10 mouse cellular contexts compared by ENCODE assay signal in genomic region chr7:111777186-111777585, GRCm38 (mm10). TPM values are rescaled to one million over a fixed set of nuclear protein-coding genes. Genes with fewer than 3 reads are reported as not detected.
DNase-seq lines count a peak whose midpoint lies in the region; ATAC-seq and TF ChIP-seq lines count a peak whose summit lies in the region.
"Had no signal": no experiment of that assay in that cellular context is flagged by ENCODE, and none has a peak within 500 bp of the region (broad histone marks: within the 10 kb centered on the region; RNA-seq: fewer than 3 reads in every experiment).

No protein-coding gene starts in this region.

- H3K9ac ChIP-seq in heart, embryonic 13.5 days = no peak overlapping the region
- H3K9ac ChIP-seq in lung, postnatal 0 days (replicated peaks; ENCODE audit: low read depth) = no peak overlapping the region; the same call in 1 of the 2 replicates
- no peak overlapping the region for H3K9ac ChIP-seq in kidney, postnatal 0 days (ENCODE audit: low read depth, low read length)
- no peak overlapping the region for H3K9ac ChIP-seq in stomach, embryonic 14.5 days (replicated peaks; ENCODE audit: low read depth, low read length)

- peak overlapping the region; percentile 63 for H3K4me3 ChIP-seq in heart, embryonic 13.5 days
- peak overlapping the region; percentile 62 for H3K4me3 ChIP-seq in lung, postnatal 0 days (ENCODE audit: low read depth, low read length)
- H3K4me3 ChIP-seq in kidney, postnatal 0 days (replicated peaks; ENCODE audit: low read depth, low read length) = no peak overlapping the region
- H3K4me3 ChIP-seq in stomach, embryonic 14.5 days (ENCODE audit: low read depth, low read length) = peak overlapping the region; percentile 63; the same call in 1 of the 2 replicates

- no peak for TF ChIP-seq CTCF in lung, postnatal 0 days (IDR thresholded peaks at IDR 0.05)
- TF ChIP-seq CTCF in kidney, postnatal 0 days (IDR thresholded peaks at IDR 0.05; ENCODE audit: low read depth) = no peak

- TF ChIP-seq EP300 in lung, postnatal 0 days (IDR thresholded peaks at IDR 0.05) = no peak

- intact Hi-C loops in heart, postnatal 10 days (cut with DNase I) = loop anchor here (5.0 kb wide), 5 partner anchors 35 to 190 kb away; no protein-coding TSS in a partner anchor

- no peaks in the 10 kb centered on the region for H3K9me3 ChIP-seq in heart, embryonic 13.5 days
- H3K9me3 ChIP-seq in lung, postnatal 0 days (ENCODE audit: low read length) = no peaks in the 10 kb centered on the region
- no peaks in the 10 kb centered on the region for H3K9me3 ChIP-seq in kidney, postnatal 0 days (replicated peaks; ENCODE audit: low read length)
- H3K9me3 ChIP-seq in stomach, embryonic 14.5 days (ENCODE audit: control insufficient read depth, low read depth, low read length) = no peaks in the 10 kb centered on the region

- 78% methylated on average over 2 of the region's 2 CpGs for WGBS in heart, embryonic 13.5 days
- WGBS in lung, postnatal 0 days = 65% methylated on average over 2 of the region's 2 CpGs
- WGBS in kidney, postnatal 0 days = 70% methylated on average over 2 of the region's 2 CpGs
- 81% methylated on average over 2 of the region's 2 CpGs for WGBS in stomach, embryonic 14.5 days

- ATAC-seq in heart, embryonic 13.5 days (ENCODE audit: extremely low read depth, insufficient number of reproducible peaks, low FRiP score, low TSS enrichment) = no peak
- no peak for ATAC-seq in lung, postnatal 0 days
- no peak for ATAC-seq in kidney, postnatal 0 days (replicated peaks; ENCODE audit: low FRiP score, low read depth)
- ATAC-seq in stomach, embryonic 14.5 days (ENCODE audit: insufficient number of reproducible peaks, insufficient read depth, low FRiP score, low read depth) = no peak
- no peak for ATAC-seq in erythroid progenitor cell, adult 5-6 weeks (replicated peaks; ENCODE audit: low FRiP score, poor library complexity, severe bottlenecking)

- 0 out of 2 replicates have a peak, but pooled peaks cover 4% of the 10 kb centered on the region for H3K36me3 ChIP-seq in heart, embryonic 13.5 days
- H3K36me3 ChIP-seq in lung, postnatal 0 days (ENCODE audit: insufficient read depth, low read length) = no peaks in the 10 kb centered on the region
- no peaks in the 10 kb centered on the region for H3K36me3 ChIP-seq in kidney, postnatal 0 days (ENCODE audit: insufficient read depth, low read length)
- H3K36me3 ChIP-seq in stomach, embryonic 14.5 days (ENCODE audit: control insufficient read depth, insufficient read depth, low read length) = no peaks in the 10 kb centered on the region

- H3K27me3 ChIP-seq in heart, embryonic 13.5 days (replicated peaks) = peaks cover 41% of the 10 kb centered on the region
- no peaks in the 10 kb centered on the region for H3K27me3 ChIP-seq in lung, postnatal 0 days (replicated peaks; ENCODE audit: insufficient read depth, low read length)
- H3K27me3 ChIP-seq in kidney, postnatal 0 days (ENCODE audit: insufficient read depth, low read length) = no peaks in the 10 kb centered on the region
- no peaks in the 10 kb centered on the region for H3K27me3 ChIP-seq in stomach, embryonic 14.5 days (ENCODE audit: control insufficient read depth, insufficient read depth, low read length)

- no peak overlapping the region for H3K27ac ChIP-seq in heart, embryonic 13.5 days (replicated peaks)
- H3K27ac ChIP-seq in lung, postnatal 0 days (ENCODE audit: low read length) = no peak overlapping the region
- 0 out of 2 replicates have a peak overlapping the region, but pooled peaks have one; percentile 19 for H3K27ac ChIP-seq in kidney, postnatal 0 days
- H3K27ac ChIP-seq in stomach, embryonic 14.5 days (ENCODE audit: low read length) = no peak overlapping the region

- H3K4me1 ChIP-seq in heart, embryonic 13.5 days = peaks cover 29% of the 10 kb centered on the region
- peaks cover 19% of the 10 kb centered on the region; the same call in 1 of the 2 replicates for H3K4me1 ChIP-seq in lung, postnatal 0 days (ENCODE audit: insufficient read depth, low read depth, low read length)
- H3K4me1 ChIP-seq in kidney, postnatal 0 days (replicated peaks; ENCODE audit: insufficient read depth, low read length) = peaks cover 15% of the 10 kb centered on the region
- peaks cover 9% of the 10 kb centered on the region; the same call in 1 of the 2 replicates for H3K4me1 ChIP-seq in stomach, embryonic 14.5 days (ENCODE audit: control insufficient read depth, insufficient read depth, low read length)

- peak overlapping the region; percentile 99 for H3K4me2 ChIP-seq in heart, embryonic 13.5 days
- H3K4me2 ChIP-seq in lung, postnatal 0 days (replicated peaks; ENCODE audit: low read depth, low read length) = peak overlapping the region; percentile 79
- peak overlapping the region; percentile 92 for H3K4me2 ChIP-seq in kidney, postnatal 0 days (ENCODE audit: low read length)
- peak overlapping the region; percentile 95 for H3K4me2 ChIP-seq in stomach, embryonic 14.5 days (replicated peaks; ENCODE audit: low read depth, low read length)

- DNase-seq in heart, postnatal 10 days = no peak
- DNase-seq in lung, postnatal 0 days (ENCODE audit: low spot score) = no peak
- DNase-seq in lung, postnatal 4 days = no peak
- no peak for DNase-seq in kidney, postnatal 0 days (ENCODE audit: low spot score)
- DNase-seq in gastrocnemius, postnatal 10 days = no peak
- DNase-seq: thymus, postnatal 25 days had no signal

RNA-seq across cellular contexts. Expression of gene Galnt18, which starts 2.6 kb away (rescaled TPM):
- 12.1 and 14.2 TPM in 2 replicates for polyA plus RNA-seq in heart, embryonic 13.5 days (2015; fragmentation: Nextera tagmentation; extraction: Ambion mirVana)
- 10 to 100 TPM; 20.9 to 23.0 TPM for total RNA-seq in heart, postnatal 10 days (2021)
- 112 and 125 TPM in 2 replicates for polyA plus RNA-seq in lung, postnatal 0 days (2015; fragmentation: Nextera tagmentation; extraction: Ambion mirVana)
- 52.1 and 53.3 TPM in 2 replicates for polyA plus RNA-seq in kidney, postnatal 0 days (2015; fragmentation: Nextera tagmentation; extraction: Ambion mirVana)
- 40.8 and 40.9 TPM in 2 replicates for polyA plus RNA-seq in stomach, embryonic 14.5 days (2014; fragmentation: Nextera tagmentation; extraction: Ambion mirVana)
- 10 to 100 TPM in 1 of 2 experiments, 1 to 10 TPM in 1; 9.6 to 10.0 TPM for total RNA-seq in gastrocnemius, postnatal 10 days (2021)
- not detected in 2 replicates for total RNA-seq in erythroid progenitor cell, adult 5-6 weeks (2015; ENCODE audit: low replicate concordance)
- not detected in 2 replicates for total RNA-seq in erythroid progenitor cell, adult 5-6 weeks (2017; ENCODE audit: low replicate concordance)
- total RNA-seq: common myeloid progenitor, adult 5-6 weeks had no signal
